Mouse (Mus musculus): ENCODE data around the gene Krt35.

Krt35 gene

GRCm38 (mm10) chr11:100066236-100067010, 29.6 kb downstream of the Krt35 start:
- WGBS, result 65% methylated on average over 12 of the region's 12 CpGs

GRCm38 (mm10) chr11:100058875-100059274, 37.2 kb downstream of the Krt35 start:
- WGBS, result 75% methylated on average over 8 of the region's 8 CpGs

GRCm38 (mm10) chr11:100055686-100056655, 40.1 kb downstream of the Krt35 start:
- 78% methylated on average over 9 of the region's 9 CpGs for WGBS

GRCm38 (mm10) chr11:100050451-100050850, 45.6 kb downstream of the Krt35 start, which contains the start of gene Krt31:
TSS of gene Krt31 (minus strand) at chr11:100050551.
- WGBS, result 84% methylated on average over 3 of the region's 3 CpGs

DNA sequence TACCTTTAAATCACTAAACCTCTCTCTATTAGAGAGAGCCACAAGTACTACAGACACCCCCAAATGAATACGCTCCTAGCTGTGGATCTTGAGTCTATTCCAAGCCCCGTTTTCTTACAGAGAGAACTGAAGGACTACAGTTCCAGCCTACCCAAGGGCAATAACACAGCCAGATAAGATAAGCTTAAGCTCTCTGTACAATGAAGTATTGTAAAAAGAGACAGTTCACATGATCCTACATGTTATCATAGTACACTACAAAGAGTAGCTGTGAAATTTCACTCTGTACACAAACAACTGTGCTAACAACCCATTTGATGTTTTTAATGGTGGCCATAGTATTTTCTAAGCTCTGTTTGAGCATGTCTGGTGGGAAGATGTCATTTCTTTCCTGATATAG, 48.8 kb downstream of the Krt35 start:
- WGBS, result 95% methylated on average over 2 of the region's 2 CpGs

DNA sequence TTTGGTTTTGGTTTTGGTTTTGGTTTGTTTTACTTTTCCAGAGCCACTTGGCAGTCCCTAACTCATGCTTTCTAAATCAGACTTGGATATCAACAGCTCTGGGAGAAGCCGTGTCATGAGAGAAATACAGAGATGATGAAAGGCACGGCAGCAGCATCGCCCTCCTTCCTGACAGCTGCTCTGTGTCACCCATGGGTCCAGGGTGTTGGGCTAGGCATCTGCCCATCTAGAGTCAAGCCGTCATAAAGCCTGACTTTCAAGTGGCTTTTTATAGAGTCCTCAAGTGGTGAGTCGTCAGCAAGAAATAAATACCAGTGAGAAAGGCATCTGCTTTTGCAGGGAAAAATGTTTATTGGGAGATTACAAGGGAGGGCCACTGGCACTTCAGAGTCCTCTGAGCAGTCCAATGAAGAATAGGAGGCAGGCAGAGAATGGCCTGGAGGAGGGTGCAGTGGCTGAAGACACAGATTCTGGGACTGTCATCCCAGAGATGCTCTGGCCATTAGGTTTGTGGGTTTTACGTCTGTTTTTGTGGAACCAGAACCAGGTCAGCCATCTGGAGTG, 49.7 kb downstream of the Krt35 start:
- 59% methylated on average over 6 of the region's 6 CpGs for WGBS

All from cerebral cortex, adult 2 months (tissue).